Mouse (Mus musculus): ENCODE data around the gene Ndufs5.
A peak's percentile ranks its signal among the peaks of the same experiment; 100 is the strongest.

Gene Ndufs5

DNA sequence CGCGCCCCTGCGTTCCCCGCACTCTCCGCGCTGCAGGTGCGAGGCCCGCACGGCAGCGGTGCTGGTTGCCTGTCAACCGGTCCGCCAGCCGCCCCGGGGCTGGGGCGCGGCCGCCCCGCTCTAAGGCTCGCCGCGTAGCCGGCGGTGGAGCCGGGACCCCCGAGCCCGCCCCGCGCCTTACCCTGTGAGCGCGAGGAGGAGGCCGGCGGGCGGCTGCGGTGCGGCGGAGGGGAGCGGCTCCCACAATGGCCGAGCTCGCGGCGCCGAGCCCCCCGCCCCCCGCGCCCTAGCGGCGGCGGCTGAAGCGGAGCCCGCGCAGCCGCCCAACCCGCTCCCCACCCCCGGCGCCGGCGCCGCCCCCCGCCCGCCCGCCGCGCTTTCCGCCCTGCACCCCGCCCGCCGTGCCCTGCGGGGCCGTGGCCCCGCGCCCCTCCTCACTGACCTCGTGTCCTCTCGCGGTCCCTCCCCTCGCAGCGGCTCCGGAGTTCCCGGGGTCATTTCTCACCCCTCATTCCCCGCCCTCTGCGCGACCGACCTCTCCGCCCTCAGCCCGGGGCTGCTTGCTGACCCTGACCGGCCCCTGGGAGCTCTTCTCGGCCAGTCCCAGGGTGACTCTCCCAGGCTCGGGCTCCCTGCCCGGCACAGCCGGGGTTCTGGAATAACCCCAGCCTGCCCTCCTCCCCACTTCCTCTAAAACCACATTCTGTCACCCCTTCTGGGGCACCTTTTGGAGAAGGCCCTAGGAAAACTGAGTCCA lies 30.8 kb downstream of the Ndufs5 start:
- peak; percentile 83 for DNase-seq

DNA sequence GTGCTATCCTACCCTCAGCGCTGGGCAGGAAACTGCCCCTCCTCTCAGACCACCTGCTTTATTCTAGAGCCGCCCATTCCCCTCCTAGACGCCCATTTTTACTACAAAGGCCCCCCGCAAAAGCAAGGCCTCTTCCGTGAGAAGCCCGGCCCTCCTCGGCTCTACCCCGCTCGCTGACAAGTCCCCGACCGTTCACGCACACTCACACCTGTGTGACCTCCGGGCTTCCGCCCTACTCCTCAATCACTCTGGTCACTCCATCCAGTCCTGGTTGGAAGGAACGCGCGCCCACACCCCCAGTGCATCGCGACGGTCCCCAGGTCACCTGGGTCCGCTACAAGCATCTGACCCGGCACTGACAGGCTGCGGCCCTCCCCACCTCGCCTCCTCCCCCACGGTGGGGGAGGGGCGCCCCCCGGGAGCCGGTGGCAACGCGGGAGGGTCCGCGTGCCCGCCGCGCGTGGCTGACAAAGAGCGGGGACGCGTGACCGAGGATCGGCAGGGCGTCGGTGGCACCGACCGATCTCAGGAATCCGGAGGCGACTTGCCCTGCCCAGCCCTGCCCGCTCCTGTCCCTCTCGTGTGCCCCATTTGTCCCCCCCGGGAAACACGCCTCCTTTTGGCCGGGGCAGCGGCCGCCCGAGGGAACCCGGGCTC lies 31.5 kb downstream of the Ndufs5 start:
- peak; percentile 68 for DNase-seq

DNA sequence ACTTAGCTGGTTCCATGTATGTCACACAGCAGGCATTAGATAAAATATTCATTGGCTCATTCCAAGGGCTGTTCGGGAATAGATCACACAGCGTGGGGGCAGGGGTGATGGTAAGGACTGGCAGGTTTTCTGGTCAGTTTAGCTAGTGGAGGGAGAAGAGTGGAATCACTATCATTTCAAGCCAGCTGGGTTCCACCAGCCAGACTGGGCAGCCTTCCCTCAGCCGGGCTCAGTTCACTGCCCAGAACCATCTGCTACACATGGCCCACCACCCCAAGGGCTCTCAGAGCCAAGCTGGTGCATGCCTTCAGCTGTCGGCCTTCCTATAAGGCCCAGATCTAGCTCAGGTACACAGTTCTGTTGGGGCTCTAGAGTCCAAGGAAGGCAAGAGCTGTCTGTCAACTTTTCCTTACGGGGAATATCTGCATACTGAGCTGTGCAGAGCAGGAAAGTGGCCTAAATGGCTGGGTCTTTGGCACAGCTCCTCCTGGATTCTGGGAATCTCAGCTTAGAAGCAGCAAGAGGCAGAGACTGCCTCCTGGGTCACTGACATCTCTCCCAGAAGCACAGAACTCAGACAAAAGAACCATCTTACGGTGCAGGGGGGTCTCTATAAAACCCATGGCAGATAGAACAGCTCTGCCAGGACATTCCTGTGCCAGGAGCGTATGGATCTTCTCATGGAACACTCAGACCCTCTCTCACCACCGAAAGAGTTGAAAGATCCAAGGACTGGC lies 32.3 kb downstream of the Ndufs5 start:
- DNase-seq, result peak; percentile 57

DNA sequence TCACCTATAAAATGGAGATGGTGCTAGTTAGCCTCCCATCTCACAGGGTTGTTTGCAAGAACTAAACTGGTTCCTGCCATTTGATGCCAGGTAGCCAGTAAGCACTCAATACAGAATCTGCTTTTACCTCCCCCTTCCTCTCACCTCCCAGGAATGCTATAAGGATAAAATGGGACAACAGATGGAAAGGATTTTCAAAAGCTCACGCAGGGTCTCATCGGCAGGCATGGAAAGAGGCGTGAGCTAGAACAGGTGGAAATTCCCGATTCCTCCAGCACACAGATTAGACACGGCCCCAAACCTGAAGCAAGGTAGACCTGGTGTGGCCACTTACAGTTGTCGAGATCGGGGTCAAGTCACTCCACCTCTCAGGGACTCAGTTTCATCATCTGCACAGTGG lies 33.0 kb downstream of the Ndufs5 start:
- DNase-seq, result no peak

DNA sequence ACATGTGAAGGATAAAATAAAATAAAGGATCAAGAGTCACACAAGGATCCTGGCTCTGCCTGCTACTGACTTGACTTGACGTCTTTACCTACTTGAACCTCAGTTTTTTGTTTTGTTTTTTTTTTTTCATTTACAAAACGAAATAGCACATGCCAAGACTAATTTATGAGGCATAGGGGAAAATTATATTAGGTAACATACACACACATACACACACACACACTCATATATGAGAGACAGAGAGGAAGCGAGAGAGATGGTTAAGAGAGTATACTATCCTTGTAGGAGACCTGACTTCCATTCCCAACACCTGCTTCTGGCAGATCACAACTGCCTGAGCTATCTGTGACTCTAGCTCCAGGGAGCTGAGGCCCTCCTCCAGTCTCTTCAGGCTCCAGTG lies 33.7 kb downstream of the Ndufs5 start, which contains the start of gene Macf1:
Macf1 (minus strand) TSS at position 101 of the 400 bp plus-strand sequence.
- DNase-seq, result no peak

DNA sequence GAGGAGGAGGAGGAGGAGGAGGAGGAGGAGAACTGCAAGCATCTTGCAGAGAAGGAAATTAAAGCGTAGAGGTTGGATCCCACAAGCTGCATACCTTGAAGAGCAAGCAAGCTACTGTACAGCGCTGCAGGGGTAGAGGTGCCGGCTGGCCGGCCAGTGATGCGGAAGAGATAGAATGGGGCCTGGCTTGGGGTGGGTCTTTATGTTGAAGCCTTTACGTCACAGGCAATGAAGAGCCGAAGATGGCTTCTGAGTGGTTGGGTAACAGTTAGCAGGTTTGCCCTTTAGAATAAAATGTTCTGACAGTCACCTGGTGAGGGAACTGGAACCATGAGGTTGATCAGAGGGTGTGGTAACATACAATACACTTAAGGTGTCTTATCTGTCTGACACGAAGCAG lies 35.7 kb downstream of the Ndufs5 start:
- peak; percentile 43 for DNase-seq

DNA sequence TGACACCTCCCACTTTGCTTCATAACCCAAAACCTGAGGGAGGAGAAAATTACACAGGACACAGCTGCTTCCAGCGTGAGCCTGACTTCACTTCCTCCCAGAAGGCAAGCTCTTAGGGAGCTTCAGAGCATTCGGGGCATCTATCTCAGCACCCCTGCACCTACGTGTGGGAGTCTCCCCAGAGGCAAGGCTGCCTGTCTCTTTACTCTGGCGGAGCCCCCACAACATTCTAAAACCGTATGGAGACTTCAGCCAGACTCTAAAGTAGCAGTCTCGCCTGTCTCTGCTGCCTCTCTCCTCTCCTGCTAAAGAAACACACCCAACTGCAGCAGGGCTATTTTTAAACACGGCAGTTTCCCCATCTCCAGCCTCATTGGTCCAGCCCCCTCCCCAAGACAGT lies 37.0 kb downstream of the Ndufs5 start:
- no peak for DNase-seq

DNA sequence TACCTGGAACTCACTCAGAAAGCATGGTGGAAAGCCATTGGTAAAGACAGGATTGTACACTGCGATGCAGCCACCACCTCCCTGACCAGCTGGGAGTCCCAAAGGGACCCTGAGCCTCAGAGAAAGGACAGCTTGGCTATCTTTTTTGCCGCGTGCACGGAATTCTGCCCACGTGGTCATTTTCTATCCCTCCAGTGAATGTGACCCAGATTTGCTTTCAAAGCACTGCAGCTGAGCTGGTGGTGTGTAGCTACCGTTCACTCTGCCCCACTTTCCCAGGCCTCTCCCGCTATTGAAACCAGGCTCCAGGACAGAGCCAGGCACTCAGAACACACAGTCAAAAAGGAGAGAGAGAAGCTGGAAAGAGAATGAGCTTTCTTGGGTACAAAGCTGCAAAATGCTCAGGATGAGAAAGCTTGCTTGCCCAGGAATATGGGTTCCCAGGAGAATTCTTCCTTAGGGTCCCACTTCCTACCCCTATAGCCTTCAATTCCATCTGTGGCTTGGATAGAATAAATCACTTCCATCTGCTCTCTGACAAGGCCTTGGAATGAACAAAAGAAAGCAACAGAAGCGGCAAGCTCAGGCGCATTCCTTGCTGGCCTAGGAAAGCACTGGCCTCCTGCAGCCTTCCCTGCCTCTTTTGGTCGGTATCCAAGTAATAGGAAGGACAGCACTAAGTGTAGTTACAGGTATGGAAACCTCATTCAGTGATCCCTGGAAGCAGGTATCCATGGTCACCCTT lies 40.8 kb downstream of the Ndufs5 start:
- DNase-seq, result peak; percentile 95

DNA sequence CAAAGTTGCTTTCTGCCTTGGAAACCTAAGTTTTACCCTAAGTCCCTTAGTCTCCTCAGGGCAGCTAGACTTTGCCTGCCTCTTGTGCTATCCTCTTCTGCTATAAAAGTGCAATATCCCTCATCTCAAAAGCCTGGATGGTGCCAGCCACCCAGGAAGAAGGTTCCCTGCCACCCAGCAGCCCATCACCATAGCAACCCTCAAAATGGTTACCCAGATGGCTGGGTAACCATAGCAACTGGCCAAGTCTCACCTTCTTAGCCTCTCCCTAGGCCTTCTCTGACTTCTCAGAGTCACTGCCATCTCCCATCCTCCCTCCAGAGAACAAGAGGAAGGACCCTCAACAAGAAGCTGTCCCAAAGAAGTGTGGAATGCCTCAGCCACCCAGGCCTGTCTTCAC lies 47.4 kb downstream of the Ndufs5 start:
- peak; percentile 39 for DNase-seq

DNA sequence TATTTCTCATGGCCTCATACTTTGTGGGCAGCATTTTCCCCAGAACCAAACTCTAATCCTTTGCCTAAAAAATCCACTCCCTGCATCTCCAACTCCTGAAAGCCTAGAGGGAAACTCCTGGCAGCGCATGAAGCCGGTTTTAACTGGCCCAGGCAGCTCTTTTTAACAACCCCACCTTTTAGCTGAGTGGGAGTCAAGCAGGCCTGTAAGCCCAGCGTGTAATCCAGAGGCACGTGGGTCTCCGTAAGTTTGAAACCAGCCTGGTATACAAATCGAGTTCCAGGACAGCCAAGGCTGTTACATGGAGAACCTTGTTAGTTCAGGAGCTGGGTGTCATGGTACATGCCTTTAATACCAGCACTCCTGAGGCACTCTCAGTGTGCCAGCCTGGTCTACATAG lies 48.3 kb downstream of the Ndufs5 start:
- DNase-seq, result no peak

DNA sequence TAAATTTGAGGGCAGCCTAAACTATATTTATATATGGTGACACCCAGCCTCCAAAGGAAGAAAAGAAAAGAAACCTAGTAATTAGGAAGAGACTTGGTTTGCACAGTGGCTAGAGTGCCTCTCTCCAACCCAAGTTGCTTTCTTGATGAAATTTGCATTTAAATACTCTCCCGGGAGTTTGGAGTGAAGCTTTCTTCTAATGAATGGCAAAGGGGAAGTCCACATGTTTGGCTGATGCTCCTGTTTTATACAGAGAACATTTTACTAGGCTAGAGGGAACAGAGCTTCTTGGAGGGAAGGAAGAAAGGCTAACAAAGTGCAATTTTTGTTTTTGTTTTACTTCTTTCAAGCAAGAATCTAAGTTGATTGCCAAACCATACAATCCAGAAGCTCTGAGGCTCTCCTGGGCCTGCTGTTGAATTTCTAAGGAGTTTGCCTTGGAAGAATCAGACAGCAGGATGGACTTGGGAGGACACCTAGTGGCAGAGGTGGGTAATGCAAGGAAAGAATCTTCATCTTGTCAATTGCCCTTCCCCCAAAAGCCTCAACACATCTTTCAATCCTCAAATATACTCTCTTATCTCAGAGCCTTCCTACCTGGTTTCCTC lies 50.6 kb downstream of the Ndufs5 start:
- peak; percentile 89 for DNase-seq

DNA sequence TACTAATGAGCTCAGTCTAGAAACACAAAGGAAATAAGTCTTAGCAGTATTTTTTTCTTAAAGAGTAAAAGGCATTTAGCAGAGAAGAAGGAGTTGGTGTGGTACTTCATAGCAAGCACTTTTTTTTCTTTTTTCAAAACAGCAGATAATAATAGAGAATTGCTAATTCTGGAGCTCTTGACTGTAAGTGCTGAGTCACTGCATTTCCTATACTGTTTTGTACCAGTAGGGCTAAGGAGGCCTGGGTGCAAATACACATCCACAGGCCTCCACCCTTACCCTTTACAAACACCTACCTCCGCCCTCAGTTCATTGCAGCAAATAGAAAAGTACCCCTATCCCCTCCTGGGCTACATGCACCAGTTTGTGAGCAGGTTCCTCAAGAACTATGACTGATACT lies 51.5 kb downstream of the Ndufs5 start:
- DNase-seq, result no peak

DNA sequence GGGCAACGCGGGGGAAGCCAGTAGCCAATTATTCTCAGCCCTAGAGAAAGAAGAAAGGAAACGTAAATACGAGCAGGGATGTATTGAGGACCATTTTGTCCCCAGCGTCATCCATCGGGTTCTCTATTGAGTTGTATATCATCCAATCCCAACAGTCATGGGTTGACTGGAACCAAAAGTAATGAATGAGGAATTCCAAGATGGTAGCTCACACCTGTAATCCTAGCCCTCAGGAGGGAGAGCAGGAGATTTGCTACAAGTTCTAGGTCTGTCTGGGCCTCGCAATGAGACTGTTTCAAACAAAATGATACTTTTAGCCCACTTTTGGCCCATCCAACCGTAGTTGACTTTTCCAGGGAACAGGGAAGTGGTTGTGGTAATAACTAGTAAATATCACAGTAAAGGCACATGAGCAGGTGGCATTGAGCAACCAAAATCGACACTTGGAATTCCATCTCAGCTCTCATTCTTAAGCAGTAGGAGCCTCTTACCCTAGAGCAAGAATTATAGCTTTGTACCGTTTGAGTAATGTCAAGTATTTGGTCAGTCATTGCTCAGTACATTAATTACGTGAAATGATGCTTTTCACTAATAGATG lies 52.2 kb downstream of the Ndufs5 start:
- no peak for DNase-seq

DNA sequence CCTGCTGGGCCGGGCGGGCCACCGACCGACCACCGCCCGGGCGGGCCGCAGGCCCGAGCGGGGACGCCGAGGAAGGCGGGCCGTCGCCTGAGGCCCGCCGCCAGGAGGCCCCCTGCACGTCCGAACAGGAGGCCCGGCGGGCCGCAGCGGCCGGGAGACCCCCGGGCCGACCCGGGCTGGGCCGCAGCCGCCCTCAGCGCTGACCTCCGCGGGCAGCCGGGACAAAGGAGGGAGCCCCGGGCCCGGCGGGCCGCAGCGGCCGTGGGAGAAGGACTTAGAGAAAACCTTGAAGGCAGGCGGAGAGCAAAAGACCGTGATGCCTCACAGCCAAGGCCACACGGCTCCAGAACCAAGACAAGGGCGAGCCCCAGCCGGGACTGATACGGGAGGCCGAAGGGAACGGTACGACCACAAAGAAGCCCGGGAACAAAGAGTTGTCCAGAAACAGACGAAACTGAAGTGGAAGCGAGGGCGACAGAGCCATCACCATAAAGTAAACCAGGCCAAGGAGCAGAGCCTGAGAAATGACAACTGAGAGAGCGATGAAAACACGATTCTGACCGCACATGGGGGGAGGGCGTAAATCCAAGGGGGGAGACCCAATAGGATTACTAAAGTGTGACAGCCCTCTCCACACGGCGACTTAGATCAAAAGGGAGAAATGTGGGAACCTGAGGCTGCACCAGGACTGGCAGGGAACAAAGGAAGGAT lies 52.9 kb downstream of the Ndufs5 start:
- peak; percentile 77 for DNase-seq

DNA sequence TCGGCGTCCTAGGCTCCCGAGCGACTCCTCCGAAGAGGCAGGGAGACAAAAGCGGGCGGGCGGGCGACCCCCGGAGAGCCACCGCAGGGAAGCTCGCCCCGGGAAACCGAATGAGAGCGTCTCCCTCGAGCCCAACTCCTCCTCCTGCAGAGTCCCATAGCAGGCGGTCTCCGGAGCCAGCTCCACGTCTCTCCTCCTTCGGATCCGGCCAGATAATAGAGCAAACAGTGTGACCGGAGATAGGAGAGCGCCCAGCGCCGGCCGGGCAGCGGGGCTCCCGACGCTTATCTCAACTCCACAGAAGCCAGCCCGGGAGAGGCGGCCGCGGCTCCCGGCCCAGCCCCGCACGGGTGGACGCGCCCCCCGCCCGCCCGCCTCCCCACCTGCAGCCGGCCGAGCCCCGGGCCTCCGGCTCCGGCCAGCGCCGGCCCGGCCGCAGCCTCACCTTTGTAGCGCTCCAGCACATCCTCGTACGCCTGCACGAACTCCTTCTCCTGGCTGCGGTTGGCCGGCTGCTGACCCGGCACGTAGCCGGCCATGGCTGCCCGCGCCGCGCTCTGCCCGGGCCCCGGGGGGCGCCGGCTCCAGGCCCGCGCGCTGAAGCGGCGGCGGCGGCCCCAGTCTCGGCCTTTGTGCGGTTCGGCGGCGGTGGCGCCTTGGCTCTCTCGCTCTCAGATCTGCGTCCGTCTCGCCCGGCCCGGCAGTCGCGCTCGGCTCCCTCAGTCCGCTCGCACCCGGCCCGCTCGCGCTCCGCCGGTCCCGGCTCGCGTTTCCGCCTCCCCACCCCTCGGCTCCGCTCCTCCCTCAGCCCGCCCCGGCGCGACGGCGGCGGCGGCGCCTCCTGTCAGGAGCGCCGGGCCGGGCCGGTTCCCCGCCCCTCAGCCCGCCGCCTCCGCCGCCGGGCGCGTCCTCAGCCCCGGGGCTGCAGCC lies 53.7 kb downstream of the Ndufs5 start:
- peak; percentile 72 for DNase-seq

DNA sequence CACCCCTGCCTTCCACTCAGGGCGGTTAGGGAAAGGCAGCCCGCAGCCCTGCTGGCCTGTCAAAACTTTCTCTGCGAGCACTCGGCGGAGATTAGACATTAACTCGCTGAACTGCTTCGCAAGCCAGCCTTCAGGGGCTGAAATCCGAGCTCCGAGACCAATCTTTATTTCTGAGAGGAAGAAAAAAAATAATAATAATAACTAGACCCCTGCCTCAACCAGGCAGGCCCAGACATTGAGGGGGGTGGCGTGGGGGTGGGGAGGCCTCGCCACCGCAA lies 54.4 kb downstream of the Ndufs5 start:
- DNase-seq, result peak; percentile 35

DNA sequence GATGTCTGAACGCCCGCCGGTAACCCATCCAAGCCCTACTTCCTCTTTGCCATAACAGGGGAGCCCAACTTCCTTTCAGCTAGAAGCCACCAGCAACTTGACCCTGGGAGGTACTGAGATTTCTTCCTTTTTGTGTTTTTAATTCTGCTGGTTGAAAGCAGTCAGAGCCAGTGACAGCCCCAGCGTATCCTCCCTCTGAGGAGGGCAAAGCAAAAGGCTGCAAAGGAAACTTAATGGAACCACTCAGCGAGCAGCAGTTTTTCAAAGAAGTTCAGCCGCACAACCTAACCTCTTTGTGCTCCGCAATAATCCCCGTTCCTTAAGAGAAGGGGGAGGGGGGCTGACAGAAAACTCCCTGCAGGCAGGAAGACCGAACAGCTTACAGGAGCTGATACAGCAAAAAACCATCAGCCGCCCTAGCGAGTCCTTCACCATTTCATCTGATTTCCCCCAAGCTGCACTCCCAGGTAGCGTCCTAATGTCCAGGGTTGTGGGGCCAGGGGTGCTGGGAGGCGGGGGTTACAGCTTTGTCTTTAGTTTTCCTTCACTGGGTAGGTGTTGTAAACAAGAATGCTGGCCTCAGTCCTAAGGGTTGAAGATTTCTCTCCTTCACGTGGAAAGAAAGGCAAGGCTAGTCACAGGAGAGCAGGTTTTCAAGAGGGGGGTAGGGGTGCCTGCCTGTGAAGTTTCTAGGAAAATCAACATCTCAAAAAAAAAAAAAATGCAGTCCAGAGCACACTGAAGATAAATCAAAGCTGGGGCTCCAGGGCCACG lies 54.9 kb downstream of the Ndufs5 start:
- no peak for DNase-seq

Data from retina, postnatal 1 day (tissue).